Comparison of ENCODE assay signal across 19 mouse cellular contexts in genomic region chr11:60065267-60065666, GRCm38 (mm10). TPM values are rescaled to one million over a fixed set of nuclear protein-coding genes. Genes with fewer than 3 reads are reported as not detected.
DNase-seq lines count a peak whose midpoint lies in the region; ATAC-seq and TF ChIP-seq lines count a peak whose summit lies in the region.
"Had no signal": no experiment of that assay in that cellular context is flagged by ENCODE, and none has a peak within 500 bp of the region (broad histone marks: within the 10 kb centered on the region; RNA-seq: fewer than 3 reads in every experiment).

No protein-coding gene starts in this region.

- no peak overlapping the region for H3K4me3 ChIP-seq in midbrain, embryonic 15.5 days
- no peak overlapping the region for H3K4me3 ChIP-seq in midbrain, embryonic 14.5 days (replicated peaks; ENCODE audit: low read depth, low read length)
- H3K4me3 ChIP-seq in embryonic facial prominence, embryonic 13.5 days, result no peak overlapping the region
- H3K4me3 ChIP-seq in forebrain, postnatal 0 days (ENCODE audit: low read depth, low read length), result no peak overlapping the region
- H3K4me3 ChIP-seq: forebrain, embryonic 15.5 days; heart, embryonic 12.5 days; hindbrain, embryonic 15.5 days had no signal

- no peak for ATAC-seq in midbrain, embryonic 15.5 days (replicated peaks)
- no peak for ATAC-seq in midbrain, embryonic 14.5 days (ENCODE audit: low FRiP score, low TSS enrichment)
- ATAC-seq in embryonic facial prominence, embryonic 13.5 days (ENCODE audit: insufficient number of reproducible peaks, insufficient read depth, low FRiP score, low TSS enrichment, low read depth), result no peak
- ATAC-seq in forebrain, postnatal 0 days, result no peak
- ATAC-seq: activated CD4-positive, CD25-positive, alpha-beta regulatory T cell, adult 4 months; forebrain, embryonic 15.5 days; intestine, postnatal 0 days; Patski had no signal

- H3K27ac ChIP-seq in midbrain, embryonic 15.5 days, result 0 out of 2 replicates have a peak overlapping the region, but pooled peaks have one; percentile 7
- H3K27ac ChIP-seq in midbrain, embryonic 14.5 days (replicated peaks; ENCODE audit: low read depth, low read length), result no peak overlapping the region
- H3K27ac ChIP-seq in embryonic facial prominence, embryonic 13.5 days, result peak overlapping the region; percentile 78; the same call in 1 of the 2 replicates
- H3K27ac ChIP-seq in forebrain, postnatal 0 days (ENCODE audit: low read depth, low read length), result no peak overlapping the region
- H3K27ac ChIP-seq: forebrain, embryonic 15.5 days; hindbrain, embryonic 15.5 days had no signal

- no peak for DNase-seq in midbrain, embryonic 14.5 days
- DNase-seq in brain, embryonic 14.5 days (ENCODE audit: low read depth), result peak; percentile 19
- DNase-seq in adrenal gland, postnatal 25 days, result no peak
- no peak for DNase-seq in layer of hippocampus, adult 9-11 months
- no peak for DNase-seq in forebrain, postnatal 0 days
- DNase-seq: adrenal gland, postnatal 14 days; cerebellum, adult 8-10 months; cerebellum, postnatal 14 days; embryo, embryonic 11 days; gastrocnemius, postnatal 14 days; heart, postnatal 36 days had no signal

- H3K27me3 ChIP-seq in midbrain, embryonic 15.5 days (replicated peaks), result no peaks in the 10 kb centered on the region
- H3K27me3 ChIP-seq in midbrain, embryonic 14.5 days (ENCODE audit: control insufficient read depth, insufficient read depth, low read length), result no peaks in the 10 kb centered on the region
- no peaks in the 10 kb centered on the region for H3K27me3 ChIP-seq in embryonic facial prominence, embryonic 13.5 days
- H3K27me3 ChIP-seq in forebrain, postnatal 0 days (ENCODE audit: insufficient read depth, low read length), result no peaks in the 10 kb centered on the region
- H3K27me3 ChIP-seq: forebrain, embryonic 15.5 days; hindbrain, embryonic 15.5 days; Patski had no signal

- no peaks in the 10 kb centered on the region for H3K4me1 ChIP-seq in midbrain, embryonic 15.5 days
- no peaks in the 10 kb centered on the region for H3K4me1 ChIP-seq in midbrain, embryonic 14.5 days (ENCODE audit: control insufficient read depth, insufficient read depth, low read length)
- peaks cover 13% of the 10 kb centered on the region for H3K4me1 ChIP-seq in embryonic facial prominence, embryonic 13.5 days
- H3K4me1 ChIP-seq in forebrain, postnatal 0 days (ENCODE audit: insufficient read depth), result no peaks in the 10 kb centered on the region
- H3K4me1 ChIP-seq: forebrain, embryonic 15.5 days; heart, embryonic 12.5 days; hindbrain, embryonic 15.5 days had no signal

- TF ChIP-seq POLR2A in brain, embryonic 14.5 days (IDR thresholded peaks at IDR 0.05; ENCODE audit: borderline replicate concordance, extremely low read depth, insufficient read depth, insufficient read length, poor library complexity, severe bottlenecking), result no peak

- WGBS in midbrain, embryonic 15.5 days, result 70% methylated on average over 1 of the region's 1 CpGs
- 74% methylated on average over 1 of the region's 1 CpGs for WGBS in midbrain, embryonic 14.5 days
- WGBS in embryonic facial prominence, embryonic 13.5 days, result 7% methylated on average over 1 of the region's 1 CpGs
- WGBS in forebrain, postnatal 0 days, result 71% methylated on average over 1 of the region's 1 CpGs

- no peaks in the 10 kb centered on the region for H3K9me3 ChIP-seq in midbrain, embryonic 15.5 days
- H3K9me3 ChIP-seq in midbrain, embryonic 14.5 days (ENCODE audit: control insufficient read depth, low read length), result no peaks in the 10 kb centered on the region
- H3K9me3 ChIP-seq in embryonic facial prominence, embryonic 13.5 days, result no peaks in the 10 kb centered on the region
- H3K9me3 ChIP-seq in forebrain, postnatal 0 days (ENCODE audit: low read length), result no peaks in the 10 kb centered on the region
- H3K9me3 ChIP-seq: forebrain, embryonic 15.5 days; heart, embryonic 12.5 days; hindbrain, embryonic 15.5 days had no signal

- no peak overlapping the region for H3K4me2 ChIP-seq in midbrain, embryonic 15.5 days
- no peak overlapping the region for H3K4me2 ChIP-seq in midbrain, embryonic 14.5 days (ENCODE audit: low read length)
- H3K4me2 ChIP-seq in embryonic facial prominence, embryonic 13.5 days, result no peak overlapping the region
- H3K4me2 ChIP-seq in forebrain, postnatal 0 days (ENCODE audit: low read depth), result no peak overlapping the region
- H3K4me2 ChIP-seq: forebrain, embryonic 15.5 days; heart, embryonic 12.5 days; hindbrain, embryonic 15.5 days had no signal

- no peak for TF ChIP-seq CTCF in brain, embryonic 14.5 days (IDR thresholded peaks at IDR 0.05; ENCODE audit: borderline replicate concordance, extremely low read depth, insufficient read depth, insufficient read length)
- no peak for TF ChIP-seq CTCF in forebrain, postnatal 0 days (IDR thresholded peaks at IDR 0.05; ENCODE audit: low read depth)

- H3K9ac ChIP-seq in midbrain, embryonic 15.5 days, result no peak overlapping the region
- H3K9ac ChIP-seq in midbrain, embryonic 14.5 days (replicated peaks; ENCODE audit: low read length), result no peak overlapping the region
- no peak overlapping the region for H3K9ac ChIP-seq in embryonic facial prominence, embryonic 13.5 days
- no peak overlapping the region for H3K9ac ChIP-seq in forebrain, postnatal 0 days
- H3K9ac ChIP-seq: forebrain, embryonic 15.5 days; heart, embryonic 12.5 days; hindbrain, embryonic 15.5 days had no signal

- no peaks in the 10 kb centered on the region for H3K36me3 ChIP-seq in midbrain, embryonic 15.5 days (replicated peaks)
- no peaks in the 10 kb centered on the region for H3K36me3 ChIP-seq in midbrain, embryonic 14.5 days (ENCODE audit: control insufficient read depth, insufficient read depth, low read length)
- H3K36me3 ChIP-seq in embryonic facial prominence, embryonic 13.5 days, result no peaks in the 10 kb centered on the region
- H3K36me3 ChIP-seq in forebrain, postnatal 0 days (ENCODE audit: insufficient read depth), result no peaks in the 10 kb centered on the region
- H3K36me3 ChIP-seq: forebrain, embryonic 15.5 days; heart, embryonic 12.5 days; hindbrain, embryonic 15.5 days had no signal

RNA-seq across cellular contexts. Expression of gene Pemt, which starts 19.0 kb away (rescaled TPM):
- polyA plus RNA-seq in midbrain, embryonic 15.5 days (2015; fragmentation: Nextera tagmentation; extraction: Ambion mirVana), result 8.1 and 8.4 TPM in 2 replicates
- polyA plus RNA-seq in midbrain, embryonic 14.5 days (2014; fragmentation: Nextera tagmentation; extraction: Ambion mirVana), result 6.0 and 8.3 TPM in 2 replicates
- polyA plus RNA-seq in brain, embryonic 14.5 days (2012; rRNA removed), result 5.9 and 7.6 TPM in 2 replicates
- polyA plus RNA-seq in embryonic facial prominence, embryonic 13.5 days (2015; fragmentation: Nextera tagmentation; extraction: Ambion mirVana), result 5.2 and 6.5 TPM in 2 replicates
- 5.1 and 16.5 TPM in 2 replicates for total RNA-seq in adrenal gland, postnatal 25 days (2021)
- total RNA-seq in forebrain, postnatal 0 days (2014; rRNA removed), result 7.9 and 16.2 TPM in 2 replicates
- polyA plus RNA-seq in forebrain, postnatal 0 days (2015; fragmentation: Nextera tagmentation; extraction: Ambion mirVana), result 14.2 and 14.4 TPM in 2 replicates

RNA-seq across cellular contexts. Expression of gene Rai1, which starts 39.5 kb away (rescaled TPM):
- 34.2 and 34.7 TPM in 2 replicates for polyA plus RNA-seq in midbrain, embryonic 15.5 days (2015; fragmentation: Nextera tagmentation; extraction: Ambion mirVana)
- polyA plus RNA-seq in midbrain, embryonic 14.5 days (2014; fragmentation: Nextera tagmentation; extraction: Ambion mirVana), result 37.7 and 39.9 TPM in 2 replicates
- polyA plus RNA-seq in brain, embryonic 14.5 days (2012; rRNA removed), result 65.8 and 78.4 TPM in 2 replicates
- polyA plus RNA-seq in embryonic facial prominence, embryonic 13.5 days (2015; fragmentation: Nextera tagmentation; extraction: Ambion mirVana), result 27.9 and 28.5 TPM in 2 replicates
- total RNA-seq in adrenal gland, postnatal 25 days (2021), result 54.2 and 57.8 TPM in 2 replicates
- total RNA-seq in forebrain, postnatal 0 days (2014; rRNA removed), result 50.9 and 60.7 TPM in 2 replicates
- 16.6 and 21.2 TPM in 2 replicates for polyA plus RNA-seq in forebrain, postnatal 0 days (2015; fragmentation: Nextera tagmentation; extraction: Ambion mirVana)

Comparison
In these comparisons a context has a peak if more than half of its experiments do, and no peak if none do; other contexts are left out.
1. H3K27ac ChIP-seq: peak in midbrain, embryonic 15.5 days (single experiment) and embryonic facial prominence, embryonic 13.5 days (single experiment); none in midbrain, embryonic 14.5 days (single experiment) and forebrain, postnatal 0 days (single experiment).